Mouse (Mus musculus) lung, adult 2 months (tissue): Measurements from ENCODE around the gene Drc7.

Experiments
- CTCF ChIP-seq: fragments of 200-500 bp; IDR thresholded peaks from 2 replicates; pipeline ENCODE4 v1.5.1; 2011; ENCODE audit warnings: mild to moderate bottlenecking, low read length, control low read depth; ENCODE audit not compliant: insufficient read depth
- POLR2A ChIP-seq: fragments of 200-500 bp; IDR thresholded peaks from 2 replicates; pipeline ENCODE4 v1.6.1; 2011; ENCODE audit warnings: low read depth, mild to moderate bottlenecking, control low read depth, low read length, borderline replicate concordance; ENCODE audit errors: extremely low read depth

DNA sequence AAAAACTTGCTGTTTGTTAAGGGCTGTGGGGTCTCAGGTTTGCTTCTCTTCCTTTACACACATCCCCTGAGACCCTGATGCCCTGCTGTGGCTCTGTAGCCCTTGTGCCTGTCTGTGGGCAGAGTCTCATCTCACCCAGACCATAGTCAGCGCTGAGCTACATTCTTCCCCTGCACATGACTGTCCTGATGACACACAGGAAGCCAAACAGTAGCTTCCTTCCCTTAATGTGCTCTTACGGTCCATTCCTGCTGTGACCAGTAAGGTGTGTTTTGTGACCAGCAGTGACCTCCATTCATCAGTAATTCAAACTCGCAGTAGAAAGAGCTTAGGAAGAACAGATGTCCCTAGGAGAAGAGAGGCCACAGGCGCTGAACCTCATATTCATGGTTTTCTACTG lies 30.5 kb upstream of the Drc7 start:
- TF ChIP-seq POLR2A (no peak), CTCF (no peak)
